Mouse (Mus musculus): ENCODE data around the gene Gpr89. TPM values are rescaled to one million over a fixed set of nuclear protein-coding genes. Genes with fewer than 3 reads are reported as not detected.

The Gpr89 gene
- total RNA-seq, 2 experiments from 2014 or later, result 17.8 to 22.7 TPM

DNA sequence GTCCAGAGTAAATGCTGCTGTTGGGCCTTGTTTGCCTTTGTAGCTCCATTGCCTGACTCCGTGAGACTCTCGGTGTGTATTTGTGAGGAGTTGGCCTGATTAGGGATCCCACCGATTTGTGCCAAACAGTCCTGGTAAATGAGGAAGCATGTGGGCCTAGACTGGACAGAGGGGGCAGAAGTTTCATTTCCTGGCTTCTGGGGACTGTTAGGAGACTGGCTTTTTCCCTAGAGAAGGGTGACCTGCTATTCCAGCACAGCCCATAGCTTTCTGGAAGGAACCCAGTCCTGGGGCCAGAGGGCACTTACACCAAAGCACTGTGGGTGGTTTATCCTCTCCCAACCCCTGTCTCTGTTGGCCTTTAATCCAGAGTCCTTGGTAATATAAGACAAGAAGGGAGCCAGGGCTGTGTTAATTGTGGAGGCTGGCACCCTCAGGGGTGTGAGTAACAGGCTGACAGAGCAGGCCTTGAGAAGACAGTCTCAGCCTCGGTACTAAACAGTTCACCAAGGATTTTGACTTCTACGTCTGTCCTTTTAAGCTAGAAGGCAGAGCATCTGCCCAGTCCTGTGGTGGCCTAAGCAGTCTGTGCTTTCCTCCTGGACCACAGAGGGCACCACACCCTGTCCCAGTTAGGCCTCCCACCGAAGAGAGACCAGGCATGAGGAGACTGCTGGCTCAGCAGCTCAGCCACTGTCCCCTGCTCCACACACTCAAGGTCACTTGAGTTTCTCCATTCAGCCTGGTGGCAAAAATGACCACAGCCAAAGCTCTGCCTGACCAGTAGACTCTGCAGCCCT is 84.8 kb downstream of the Gpr89 start:
- no peak for DNase-seq

Other genes with a start within 250 kb of the Gpr89 start
- under 1 TPM; 0.14 to 0.19 TPM for gene Ankrd35, start 235.2 kb downstream of the Gpr89 start, total RNA-seq (2021)
- 10 to 100 TPM; 23.6 to 27.3 TPM for gene Pias3, start 209.0 kb downstream of the Gpr89 start, total RNA-seq (2021)
- gene Nudt17, start 196.8 kb downstream of the Gpr89 start, total RNA-seq (2021), result 1 to 10 TPM; 3.5 to 3.6 TPM
- 10 to 100 TPM; 26.1 to 27.3 TPM for gene Polr3c, start 177.7 kb downstream of the Gpr89 start, total RNA-seq (2021)
- gene Rnf115, start 177.7 kb downstream of the Gpr89 start, total RNA-seq (2021), result 10 to 100 TPM; 25.3 to 25.6 TPM
- under 1 TPM; 0.16 to 0.29 TPM for gene Pdzk1, start 76.1 kb downstream of the Gpr89 start, total RNA-seq (2021)
- not detected for gene Cd160, start 76.0 kb downstream of the Gpr89 start, total RNA-seq (2021)
- 10 to 100 TPM; 55.6 to 60.6 TPM for gene Gja5, start 653 bp downstream of the Gpr89 start, total RNA-seq (2021)
- gene Gja8, start 20.7 kb upstream of the Gpr89 start, total RNA-seq (2021), result not detected

Measured in heart, postnatal 4 days (tissue).